Mouse (Mus musculus) G1E (cell line): ENCODE data around the gene Nol3.

Experiments
- CTCF ChIP-seq: IDR thresholded peaks from 2 replicates; pipeline ENCODE4 v1.5.1; 2012; ENCODE audit warnings: low read depth, low read length, inconsistent platforms, mixed read lengths
- GATA1 ChIP-seq: IDR thresholded peaks from 2 replicates; pipeline ENCODE4 v1.6.1; 2012; ENCODE audit warnings: borderline replicate concordance, low read length, inconsistent platforms, mixed read lengths

- no peak for TF ChIP-seq CTCF
- TF ChIP-seq GATA1 = no peak
These were observed 16.8 kb upstream of the Nol3 start for GRCm38 (mm10) chr8:105258911-105259720.
